Mouse (Mus musculus): ENCODE measurements at regions not wholly inside any gene's neighbourhood (a gene's known extent, or its start where the extent isn't known, plus 50 kb on each side); places are given as distances from the start of the nearest gene placed in this dataset.

- H3K9ac ChIP-seq = no peak overlapping the region
- no peak overlapping the region for H3K4me2 ChIP-seq (replicated peaks)
- no peaks in the 10 kb centered on the region for H3K9me3 ChIP-seq (replicated peaks)
- H3K36me3 ChIP-seq = no peaks in the 10 kb centered on the region
- 79% methylated on average over 1 of the region's 1 CpGs for WGBS
- H3K4me1 ChIP-seq = no peaks in the 10 kb centered on the region
- no peak for ATAC-seq (ENCODE audit: insufficient number of reproducible peaks, low FRiP score, low TSS enrichment, low read depth)
- no peak overlapping the region for H3K4me3 ChIP-seq (replicated peaks)
- no peak overlapping the region for H3K27ac ChIP-seq (replicated peaks)
- no peaks in the 10 kb centered on the region for H3K27me3 ChIP-seq
These were observed 72.7 kb upstream of the Flrt2 start for GRCm38 (mm10) chr12:95619281-95619680.

DNA sequence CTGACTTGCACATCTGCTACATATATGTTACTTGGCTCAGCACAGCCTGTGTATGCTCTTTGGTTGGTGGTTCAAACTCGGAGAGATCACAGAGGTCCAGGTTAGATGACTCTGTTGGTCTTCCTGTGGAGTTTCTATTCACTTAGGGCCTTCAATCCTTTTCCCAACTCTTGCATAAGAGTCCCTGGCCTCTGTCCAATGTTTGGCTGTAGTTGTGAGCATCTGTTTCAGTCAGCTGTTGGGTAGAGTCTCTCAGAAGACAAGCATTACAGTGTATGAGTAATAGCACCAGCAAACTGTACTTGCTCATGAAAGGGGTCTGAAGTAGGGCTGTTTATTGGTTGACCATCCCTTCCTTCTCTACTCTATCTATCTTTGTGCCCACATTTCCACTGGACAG is 61.0 kb upstream of the Flrt2 start:
- no peaks in the 10 kb centered on the region for H3K9me3 ChIP-seq (replicated peaks)
- no peaks in the 10 kb centered on the region for H3K36me3 ChIP-seq
- H3K4me2 ChIP-seq (replicated peaks) = no peak overlapping the region
- 62% methylated on average over 1 of the region's 1 CpGs for WGBS
- no peaks in the 10 kb centered on the region for H3K4me1 ChIP-seq
- no peak for ATAC-seq (ENCODE audit: insufficient number of reproducible peaks, low FRiP score, low TSS enrichment, low read depth)
- no peak overlapping the region for H3K4me3 ChIP-seq (replicated peaks)
- no peak overlapping the region for H3K27ac ChIP-seq (replicated peaks)
- no peak overlapping the region for H3K9ac ChIP-seq
- H3K27me3 ChIP-seq = no peaks in the 10 kb centered on the region

GRCm38 (mm10) chr12:95636647-95637046 is 55.4 kb upstream of the Flrt2 start:
- Histone ChIP-seq H3K27ac (replicated peaks) (no peak overlapping the region), H3K36me3 (no peaks in the 10 kb centered on the region), H3K9ac (no peak overlapping the region), H3K27me3 (no peaks in the 10 kb centered on the region), H3K9me3 (replicated peaks) (no peaks in the 10 kb centered on the region), H3K4me2 (replicated peaks) (no peak overlapping the region), H3K4me1 (no peaks in the 10 kb centered on the region), H3K4me3 (replicated peaks) (no peak overlapping the region)
- no peak for ATAC-seq (ENCODE audit: insufficient number of reproducible peaks, low FRiP score, low TSS enrichment, low read depth)

DNA sequence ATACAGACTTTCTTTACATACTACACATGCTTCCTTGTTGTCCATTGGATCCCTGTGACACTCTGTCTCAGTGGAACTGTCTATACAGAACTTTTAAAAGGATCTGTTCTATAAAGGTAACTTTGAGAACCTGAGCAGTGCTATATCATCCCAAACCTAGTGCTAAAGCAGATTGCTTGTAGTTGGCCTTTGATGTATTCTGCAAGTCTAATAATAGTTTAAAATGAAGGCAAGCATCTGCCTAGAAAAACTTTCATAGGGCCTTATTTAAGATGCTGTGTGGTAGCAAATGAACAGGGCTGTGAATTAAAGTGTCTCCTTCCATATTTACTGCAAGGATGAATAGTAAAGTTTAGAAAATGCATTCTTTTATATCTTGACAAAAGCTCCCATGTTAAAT is 52.1 kb upstream of the Flrt2 start:
- Histone ChIP-seq H3K36me3 (no peaks in the 10 kb centered on the region), H3K4me1 (no peaks in the 10 kb centered on the region), H3K9me3 (replicated peaks) (no peaks in the 10 kb centered on the region), H3K27me3 (no peaks in the 10 kb centered on the region), H3K4me3 (replicated peaks) (no peak overlapping the region), H3K27ac (replicated peaks) (no peak overlapping the region), H3K4me2 (replicated peaks) (no peak overlapping the region), H3K9ac (no peak overlapping the region)
- ATAC-seq (ENCODE audit: insufficient number of reproducible peaks, low FRiP score, low TSS enrichment, low read depth) = no peak

DNA sequence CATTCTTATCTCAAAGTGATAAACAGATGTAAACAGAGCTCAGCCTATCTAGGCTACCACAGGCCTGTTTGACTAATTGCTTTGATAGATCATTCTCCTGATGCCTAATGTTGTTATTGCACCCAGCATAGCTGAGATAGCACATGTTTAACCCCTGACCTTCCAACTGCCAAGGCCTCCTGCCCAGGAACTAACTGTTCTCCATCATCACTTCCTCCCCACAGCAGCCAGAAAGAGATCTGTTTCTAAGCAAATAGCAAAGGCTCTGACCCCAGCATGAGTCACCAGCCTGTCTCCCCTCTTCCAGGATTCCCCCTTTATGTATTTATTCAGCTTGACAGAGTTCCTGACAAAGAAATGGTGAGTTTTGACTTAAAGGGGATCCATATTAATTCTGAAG is 50.4 kb upstream of the Flrt2 start:
- no peak overlapping the region for H3K9ac ChIP-seq
- no peak for ATAC-seq (ENCODE audit: insufficient number of reproducible peaks, low FRiP score, low TSS enrichment, low read depth)
- no peaks in the 10 kb centered on the region for H3K27me3 ChIP-seq
- no peak overlapping the region for H3K4me2 ChIP-seq (replicated peaks)
- H3K4me3 ChIP-seq (replicated peaks) = no peak overlapping the region
- H3K9me3 ChIP-seq (replicated peaks) = no peaks in the 10 kb centered on the region
- no peaks in the 10 kb centered on the region for H3K4me1 ChIP-seq
- H3K36me3 ChIP-seq = no peaks in the 10 kb centered on the region
- H3K27ac ChIP-seq (replicated peaks) = no peak overlapping the region
